Mouse (Mus musculus) hindbrain, postnatal 0 days (tissue): ENCODE measurements around the gene Ptpre. TPM values are rescaled to one million over a fixed set of nuclear protein-coding genes. Genes with fewer than 3 reads are reported as not detected.

ENCODE experiments used
- ATAC-seq: fragments of 200-750 bp; cut with Nextera tagmentation; 2 replicates; pipeline ENCODE4 v1.8.0; 2017; ENCODE audit warnings: mild to moderate bottlenecking, moderate TSS enrichment, moderate library complexity
- DNase-seq: peaks from one replicate; pipeline ENCODE4 v3.0.0-alpha.2; 2015; ENCODE audit warnings: low spot score
- H3K27ac ChIP-seq: fragments of 300-500 bp; sonication (generic); 2 replicates; pipeline ENCODE4 v1.5.1; 2014; ENCODE audit warnings: mild to moderate bottlenecking
- H3K27me3 ChIP-seq: fragments of 300-500 bp; sonication (generic); 2 replicates; pipeline ENCODE4 v1.6.1; 2014; ENCODE audit warnings: low read length, mixed read lengths; ENCODE audit not compliant: insufficient read depth
- H3K36me3 ChIP-seq: fragments of 300-500 bp; sonication (generic); 2 replicates; pipeline ENCODE4 v1.6.1; 2014; ENCODE audit warnings: low read length, mixed read lengths; ENCODE audit not compliant: insufficient read depth
- H3K4me1 ChIP-seq: fragments of 300-500 bp; sonication (generic); 2 replicates; pipeline ENCODE4 v1.6.1; 2014; ENCODE audit warnings: antibody characterized with exemption, low read length, mixed read lengths; ENCODE audit not compliant: insufficient read depth
- H3K4me2 ChIP-seq: fragments of 300-500 bp; sonication (generic); 2 replicates; pipeline ENCODE4 v1.6.1; 2014; ENCODE audit warnings: low read depth, mild to moderate bottlenecking, low read length, moderate library complexity, mixed read lengths
- H3K4me3 ChIP-seq: fragments of 300-500 bp; sonication (generic); 2 replicates; pipeline ENCODE4 v1.5.1; 2014; ENCODE audit warnings: low read length
- H3K9ac ChIP-seq: fragments of 300-500 bp; sonication (generic); replicated peaks from 2 replicates; pipeline ENCODE4 v1.6.1; 2014; ENCODE audit warnings: mild to moderate bottlenecking, low read length, moderate library complexity, mixed read lengths
- H3K9me3 ChIP-seq: fragments of 300-500 bp; sonication (generic); 2 replicates; pipeline ENCODE4 v1.6.1; 2016; ENCODE audit warnings: low read length, mixed read lengths
- CTCF ChIP-seq: IDR thresholded peaks from 2 replicates; pipeline ENCODE4 v1.5.1; 2016; ENCODE audit warnings: antibody characterized with exemption, control low read depth, low read depth
- WGBS: fragments of 180-500 bp; shearing (Covaris S2); extraction: QIAGEN DNeasy Blood & Tissue Kit; methylation state at CpG from one replicate; pipeline ENCODE4 v1.1.7; 2014; 5-methylcytosine and 5-hydroxymethylcytosine counted together
- polyA plus RNA-seq: library from polyadenylated mRNA; unstranded; fragments of >200 nt; fragmentation: Nextera tagmentation; extraction: Ambion mirVana; gene quantifications from 2 replicates; pipeline ENCODE4 v1.2.1, GENCODE M21; 2015
- total RNA-seq: library from RNA; depleted of rRNA; stranded (reverse); fragments of >200 nt; gene quantifications from 2 replicates; pipeline ENCODE4 v1.2.3, GENCODE M21; 2014

The Ptpre gene
- total and polyA plus RNA-seq, 2 experiments from 2014 or later = 8.2 to 12.4 TPM

GRCm38 (mm10) chr7:135593825-135594224 is 56.5 kb downstream of the Ptpre start:
- Histone ChIP-seq H3K4me1 (peaks cover 14% of the 10 kb centered on the region), H3K4me3 (no peak overlapping the region), H3K36me3 (no peaks in the 10 kb centered on the region), H3K9me3 (no peaks in the 10 kb centered on the region), H3K9ac (no peak overlapping the region), H3K27ac (no peak overlapping the region), H3K4me2 (no peak overlapping the region), H3K27me3 (no peaks in the 10 kb centered on the region)
- 84% methylated on average over 3 of the region's 3 CpGs for WGBS
- no peak for DNase-seq
- no peak for TF ChIP-seq CTCF
- no peak for ATAC-seq

DNA sequence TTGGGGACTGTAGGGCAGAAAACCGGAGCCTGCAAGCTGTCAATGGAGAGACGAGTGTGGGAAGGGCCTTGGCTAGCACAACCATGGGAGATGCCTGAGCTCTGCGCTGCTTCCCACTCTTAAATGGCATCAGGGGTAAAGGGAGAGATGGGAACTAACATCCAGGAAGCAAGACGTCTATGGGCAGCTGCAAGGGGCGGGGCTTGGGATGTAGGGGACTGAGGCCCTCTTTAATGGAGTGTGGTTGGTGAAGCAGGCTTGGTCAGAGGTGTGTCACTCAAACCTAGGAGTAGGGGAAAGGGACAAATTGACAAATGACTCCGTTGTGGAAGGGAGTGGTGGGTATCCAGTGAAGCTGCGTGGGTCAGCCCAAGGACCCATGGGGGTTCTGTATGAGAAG is 57.4 kb downstream of the Ptpre start:
- H3K27me3 ChIP-seq = no peaks in the 10 kb centered on the region
- H3K36me3 ChIP-seq = no peaks in the 10 kb centered on the region
- 77% methylated on average over 7 of the region's 7 CpGs for WGBS
- TF ChIP-seq CTCF = no peak
- peaks cover 14% of the 10 kb centered on the region for H3K4me1 ChIP-seq
- H3K4me3 ChIP-seq = no peak overlapping the region
- H3K27ac ChIP-seq = no peak overlapping the region
- DNase-seq (no peak), ATAC-seq (no peak)
- H3K9me3 ChIP-seq = no peaks in the 10 kb centered on the region
- no peak overlapping the region for H3K4me2 ChIP-seq
- H3K9ac ChIP-seq = no peak overlapping the region

GRCm38 (mm10) chr7:135595640-135596174 is 58.4 kb downstream of the Ptpre start:
- ATAC-seq (no peak), DNase-seq (no peak)
- WGBS = 57% methylated on average over 5 of the region's 5 CpGs
- 0 out of 2 replicates have a peak, but pooled peaks have one; percentile 10 for TF ChIP-seq CTCF
- no peaks in the 10 kb centered on the region for H3K9me3 ChIP-seq
- peaks cover 14% of the 10 kb centered on the region for H3K4me1 ChIP-seq
- no peaks in the 10 kb centered on the region for H3K27me3 ChIP-seq
- no peak overlapping the region for H3K9ac ChIP-seq
- no peak overlapping the region for H3K27ac ChIP-seq
- no peak overlapping the region for H3K4me3 ChIP-seq
- no peaks in the 10 kb centered on the region for H3K36me3 ChIP-seq
- no peak overlapping the region for H3K4me2 ChIP-seq

DNA sequence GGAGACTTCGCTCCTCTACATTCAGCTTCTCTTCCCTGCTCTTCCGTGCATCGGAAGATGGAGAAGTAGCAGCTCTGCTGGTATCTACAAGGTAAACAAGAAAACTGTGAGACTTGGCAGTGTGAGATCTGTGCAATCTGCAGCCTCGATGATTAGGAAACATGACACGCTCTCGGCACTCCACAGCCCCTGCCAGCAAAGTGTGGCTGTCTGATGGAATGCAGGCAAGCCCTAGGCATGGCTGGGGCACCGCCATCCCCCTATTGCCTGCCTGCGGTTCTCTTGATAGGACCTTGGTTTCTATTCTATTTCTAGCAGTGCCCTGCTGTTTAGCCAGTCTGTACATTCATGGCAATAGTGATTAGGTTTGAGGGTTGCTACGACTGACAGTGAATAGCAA is 59.7 kb downstream of the Ptpre start:
- H3K9me3 ChIP-seq = no peaks in the 10 kb centered on the region
- peak overlapping the region; percentile 13; the same call in 1 of the 2 replicates for H3K9ac ChIP-seq
- ATAC-seq (peak; percentile 69), DNase-seq (peak; percentile 58)
- H3K4me2 ChIP-seq = peak overlapping the region; percentile 6; the same call in 1 of the 2 replicates
- peak overlapping the region; percentile 8; the same call in 1 of the 2 replicates for H3K27ac ChIP-seq
- no peak for TF ChIP-seq CTCF
- peaks cover 14% of the 10 kb centered on the region for H3K4me1 ChIP-seq
- no peaks in the 10 kb centered on the region for H3K36me3 ChIP-seq
- 31% methylated on average over 9 of the region's 9 CpGs for WGBS
- no peak overlapping the region for H3K4me3 ChIP-seq
- H3K27me3 ChIP-seq = no peaks in the 10 kb centered on the region

GRCm38 (mm10) chr7:135597604-135598289 is 60.5 kb downstream of the Ptpre start:
- no peak for ATAC-seq
- 70% methylated on average over 12 of the region's 12 CpGs for WGBS

DNA sequence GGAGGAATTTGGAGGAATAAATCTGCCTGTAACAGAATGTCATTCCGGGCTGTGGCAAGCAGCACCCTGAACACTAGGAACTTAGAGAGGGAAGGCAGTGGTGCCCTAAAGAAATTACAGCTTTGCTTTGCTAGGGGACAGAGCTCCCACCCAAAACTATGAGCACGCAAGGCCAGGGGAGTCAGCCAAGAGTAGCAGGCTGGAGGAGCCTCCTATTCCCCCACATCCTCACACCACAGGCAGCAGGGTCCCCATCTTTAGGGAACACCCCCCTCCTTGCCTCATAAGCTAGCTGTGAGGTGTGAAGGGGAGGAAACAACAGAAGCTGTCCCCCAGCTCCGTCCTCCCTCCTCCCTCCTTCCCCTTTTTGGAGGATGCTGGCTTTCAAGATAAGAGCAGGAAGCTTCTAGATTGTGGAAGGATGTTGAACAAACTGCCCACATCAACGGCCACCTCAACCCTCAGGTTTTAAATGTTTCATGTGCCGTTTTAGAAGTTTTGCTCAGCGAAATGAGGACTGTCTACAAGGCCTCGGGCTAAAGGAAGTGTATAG is 61.1 kb downstream of the Ptpre start:
- peaks cover 14% of the 10 kb centered on the region for H3K4me1 ChIP-seq
- DNase-seq (no peak), ATAC-seq (no peak)
- WGBS = 78% methylated on average over 7 of the region's 7 CpGs
- no peak overlapping the region for H3K27ac ChIP-seq
- no peak for TF ChIP-seq CTCF
- H3K36me3 ChIP-seq = no peaks in the 10 kb centered on the region
- no peaks in the 10 kb centered on the region for H3K9me3 ChIP-seq
- no peak overlapping the region for H3K4me2 ChIP-seq
- H3K4me3 ChIP-seq = no peak overlapping the region
- no peak overlapping the region for H3K9ac ChIP-seq
- H3K27me3 ChIP-seq = no peaks in the 10 kb centered on the region

More at GRCm38 (mm10) chr7:135597604-135598289, 60.5 kb downstream of the Ptpre start:
- Histone ChIP-seq H3K27ac (no peak overlapping the region), H3K27me3 (no peaks in the 10 kb centered on the region), H3K4me3 (no peak overlapping the region), H3K36me3 (no peaks in the 10 kb centered on the region), H3K4me2 (no peak overlapping the region), H3K9ac (no peak overlapping the region), H3K9me3 (no peaks in the 10 kb centered on the region), H3K4me1 (peaks cover 14% of the 10 kb centered on the region)
- no peak for TF ChIP-seq CTCF
- DNase-seq = no peak

GRCm38 (mm10) chr7:135600076-135600475 is 62.8 kb downstream of the Ptpre start:
- Histone ChIP-seq H3K4me2 (no peak overlapping the region), H3K36me3 (no peaks in the 10 kb centered on the region), H3K4me1 (peaks cover 14% of the 10 kb centered on the region), H3K27ac (no peak overlapping the region), H3K9ac (no peak overlapping the region), H3K27me3 (no peaks in the 10 kb centered on the region), H3K4me3 (no peak overlapping the region), H3K9me3 (no peaks in the 10 kb centered on the region)
- ATAC-seq (no peak), DNase-seq (no peak)
- TF ChIP-seq CTCF = no peak
- WGBS = 88% methylated on average over 3 of the region's 3 CpGs
